Mouse (Mus musculus): ENCODE data around the gene Rgs10.
"Not testable (repeated sequence)": the region's sequence is repeated elsewhere in the genome, so short reads cannot be mapped to it uniquely, and the experiment has no call there.

Rgs10 gene

GRCm38 (mm10) chr7:128344488-128344887 is 74.1 kb downstream of the Rgs10 start:
- DNase-seq (ENCODE audit: low spot score) = no peak

- not testable (repeated sequence) for DNase-seq (ENCODE audit: low spot score)
Measured at GRCm38 (mm10) chr7:128342691-128343090, 75.9 kb downstream of the Rgs10 start.

GRCm38 (mm10) chr7:128340321-128340720 is 78.2 kb downstream of the Rgs10 start:
- not testable (repeated sequence) for DNase-seq (ENCODE audit: low spot score)

- DNase-seq (ENCODE audit: low spot score) = no peak
Measured at GRCm38 (mm10) chr7:128332896-128333295, 85.7 kb downstream of the Rgs10 start.

GRCm38 (mm10) chr7:128330981-128331380 is 87.6 kb downstream of the Rgs10 start:
- no peak for DNase-seq (ENCODE audit: low spot score)

GRCm38 (mm10) chr7:128324977-128325376 is 93.6 kb downstream of the Rgs10 start:
- no peak for DNase-seq (ENCODE audit: low spot score)

Data from retina, embryonic 14.5 days (tissue).